Mouse (Mus musculus) liver, embryonic 16.5 days (tissue): Measurements from ENCODE around the gene Larp6. TPM values are rescaled to one million over a fixed set of nuclear protein-coding genes. Genes with fewer than 3 reads are reported as not detected.

ENCODE experiments used
- polyA plus RNA-seq: library from polyadenylated mRNA; unstranded; fragments of >200 nt; fragmentation: Nextera tagmentation; extraction: Ambion mirVana; gene quantifications from 2 replicates; pipeline ENCODE4 v1.2.1, GENCODE M21; 2015

Gene Larp6
- polyA plus RNA-seq, 1 experiment from 2014 or later, result 0.05 TPM

Other genes starting within 250 kb of the Larp6 start
- 0.81 and 1.1 TPM in 2 replicates for gene Thsd4, start 190.9 kb upstream of the Larp6 start, polyA plus RNA-seq
- gene Lrrc49, start 24.8 kb upstream of the Larp6 start, polyA plus RNA-seq, result 0.64 and 0.79 TPM in 2 replicates
- gene Uaca, start 81.6 kb downstream of the Larp6 start, polyA plus RNA-seq, result 3.0 and 3.1 TPM in 2 replicates